Mouse (Mus musculus) small intestine, adult 2 months (tissue): ENCODE measurements around the gene Ptchd4.

Experiments used
- CTCF ChIP-seq: fragments of 200-500 bp; IDR thresholded peaks from 2 replicates; pipeline ENCODE4 v1.5.1; 2012; ENCODE audit warnings: low read depth, mild to moderate bottlenecking, control low read depth, inconsistent platforms, low read length, moderate library complexity, mixed read lengths; ENCODE audit not compliant: insufficient replicate concordance, insufficient read length; ENCODE audit errors: extremely low read depth
- POLR2A ChIP-seq: fragments of 200-500 bp; IDR thresholded peaks from 2 replicates; pipeline ENCODE4 v1.6.1; 2012; ENCODE audit warnings: low read depth, mild to moderate bottlenecking, control low read depth, inconsistent platforms, low read length, moderate library complexity

DNA sequence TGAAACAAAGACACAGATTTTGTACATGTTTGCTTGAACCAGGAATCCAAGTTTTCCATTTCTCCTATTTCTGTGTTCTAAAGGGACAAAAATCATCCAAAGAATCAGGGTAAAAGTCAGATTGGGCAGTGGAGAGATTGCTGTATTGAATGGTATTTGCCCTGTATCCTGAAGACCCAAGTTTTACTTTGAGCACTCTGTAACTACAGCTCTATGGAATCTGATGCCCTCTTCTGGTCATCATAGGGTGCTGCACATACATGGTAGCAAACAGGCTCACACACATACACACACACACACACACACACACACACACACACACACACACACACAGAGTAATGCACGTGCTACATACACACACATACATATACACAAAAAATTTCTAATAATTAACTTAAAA, 8.7 kb upstream of the Ptchd4 start:
- no peak for TF ChIP-seq CTCF
- no peak for TF ChIP-seq POLR2A
